Mouse (Mus musculus) adrenal gland, postnatal 36 days (tissue): Measurements from ENCODE around the gene Olfr1161. TPM values are rescaled to one million over a fixed set of nuclear protein-coding genes. Genes with fewer than 3 reads are reported as not detected.
"Not testable (repeated sequence)": the region's sequence is repeated elsewhere in the genome, so short reads cannot be mapped to it uniquely, and the experiment has no call there.

Source experiments
- DNase-seq, 2 experiments: peaks; one replicate each; pipeline ENCODE4 v3.0.0; 2021; ENCODE audit warnings: mixed read lengths in 1 of 2
- long read RNA-seq, 2 experiments: library from polyadenylated mRNA; stranded (forward); transcript quantifications; one replicate each; pipeline ENCODE4 v2.0.0; 2021; ENCODE audit warnings: borderline sequencing depth in 2 of 2
- total RNA-seq, 2 experiments: library from RNA; stranded (reverse); gene quantifications; 2 replicates each; pipeline ENCODE4 v1.2.3; 2021

The Olfr1161 gene
- not detected for total RNA-seq
- long read RNA-seq, experiment 1, result 0 reads
- long read RNA-seq, experiment 2, result 0 reads

GRCm38 (mm10) chr2:88022474-88022873 is at the start of gene Olfr1161:
Gene Olfr1161 (plus strand): TSS chr2:88022774.
- DNase-seq, result not testable (repeated sequence)

- no peak for DNase-seq
These were observed 48.0 kb upstream of the Olfr1161 start, which contains the start of gene Olfr74 for GRCm38 (mm10) chr2:87974563-87974962. Gene Olfr74 (minus strand): TSS chr2:87974663.

GRCm38 (mm10) chr2:87989813-87990212 is 32.8 kb upstream of the Olfr1161 start, which contains the start of gene Olfr1158:
Gene Olfr1158 (plus strand): TSS chr2:87990113.
- DNase-seq, result no peak

- DNase-seq, result no peak
These were observed 14.9 kb upstream of the Olfr1161 start, which contains the start of gene Olfr1160 for GRCm38 (mm10) chr2:88007515-88008318. Gene Olfr1160 (minus strand): TSS chr2:88008268.

- DNase-seq, result no peak
These were observed 15.0 kb downstream of the Olfr1161 start, which contains the start of gene Olfr73 for GRCm38 (mm10) chr2:88037599-88037998. Gene Olfr73 (minus strand): TSS chr2:88037699.

- no peak for DNase-seq
These were observed 28.5 kb downstream of the Olfr1161 start, which contains the start of gene Olfr1162 for GRCm38 (mm10) chr2:88051029-88051428. Gene Olfr1162 (minus strand): TSS chr2:88051129.

- no peak for DNase-seq
These were observed 41.0 kb downstream of the Olfr1161 start for GRCm38 (mm10) chr2:88063587-88063986.

GRCm38 (mm10) chr2:88071730-88072129 is 49.2 kb downstream of the Olfr1161 start, which contains the start of gene Olfr1163:
Gene Olfr1163 (minus strand): TSS chr2:88071830.
- DNase-seq, result no peak

Other genes starting within 250 kb of the Olfr1161 start
- gene Olfr152, start 243.3 kb upstream of the Olfr1161 start, total RNA-seq, result not detected
- gene Olfr1143, start 222.2 kb upstream of the Olfr1161 start, total RNA-seq, result not detected
- not detected for gene Olfr1145, start 213.0 kb upstream of the Olfr1161 start, total RNA-seq
- gene Olfr1148, start 192.2 kb upstream of the Olfr1161 start, total RNA-seq, result not detected
- not detected for gene Olfr1150-ps1, start 178.8 kb upstream of the Olfr1161 start, total RNA-seq
- not detected for gene Olfr1151, start 166.9 kb upstream of the Olfr1161 start, total RNA-seq
- gene Olfr1152, start 156.3 kb upstream of the Olfr1161 start, total RNA-seq, result not detected
- gene Olfr1153, start 127.8 kb upstream of the Olfr1161 start, total RNA-seq, result not detected
- not detected for gene Olfr1154, start 117.6 kb upstream of the Olfr1161 start, total RNA-seq
- not detected for gene Olfr1155, start 77.6 kb upstream of the Olfr1161 start, total RNA-seq
- not detected for gene Olfr1156, start 69.7 kb upstream of the Olfr1161 start, total RNA-seq
- gene Olfr1157, start 54.5 kb upstream of the Olfr1161 start, total RNA-seq, result not detected
- gene Olfr74, start 48.1 kb upstream of the Olfr1161 start, total RNA-seq, result not detected
- gene Olfr1158, start 32.7 kb upstream of the Olfr1161 start, total RNA-seq, result not detected
- gene Olfr1160, start 14.5 kb upstream of the Olfr1161 start, total RNA-seq, result not detected
- not detected for gene Olfr73, start 14.9 kb downstream of the Olfr1161 start, total RNA-seq
- not detected for gene Olfr1162, start 28.4 kb downstream of the Olfr1161 start, total RNA-seq
- not detected for gene Olfr1163, start 49.1 kb downstream of the Olfr1161 start, total RNA-seq
- gene Olfr1164, start 71.2 kb downstream of the Olfr1161 start, total RNA-seq, result not detected
- gene Olfr1166, start 105.5 kb downstream of the Olfr1161 start, total RNA-seq, result not detected
- gene Olfr1167, start 132.4 kb downstream of the Olfr1161 start, total RNA-seq, result not detected
- gene Olfr1168, start 159.1 kb downstream of the Olfr1161 start, total RNA-seq, result not detected
- gene Olfr1170, start 205.6 kb downstream of the Olfr1161 start, total RNA-seq, result not detected